Mouse (Mus musculus) urinary bladder, postnatal 14 days (tissue): Measurements from ENCODE around the gene Cxcr5.
A peak's percentile ranks its signal among the peaks of the same experiment; 100 is the strongest.

Experiments used
- DNase-seq: peaks from one replicate; pipeline ENCODE4 v3.0.0; 2021; ENCODE audit warnings: low spot score

Cxcr5 gene

DNA sequence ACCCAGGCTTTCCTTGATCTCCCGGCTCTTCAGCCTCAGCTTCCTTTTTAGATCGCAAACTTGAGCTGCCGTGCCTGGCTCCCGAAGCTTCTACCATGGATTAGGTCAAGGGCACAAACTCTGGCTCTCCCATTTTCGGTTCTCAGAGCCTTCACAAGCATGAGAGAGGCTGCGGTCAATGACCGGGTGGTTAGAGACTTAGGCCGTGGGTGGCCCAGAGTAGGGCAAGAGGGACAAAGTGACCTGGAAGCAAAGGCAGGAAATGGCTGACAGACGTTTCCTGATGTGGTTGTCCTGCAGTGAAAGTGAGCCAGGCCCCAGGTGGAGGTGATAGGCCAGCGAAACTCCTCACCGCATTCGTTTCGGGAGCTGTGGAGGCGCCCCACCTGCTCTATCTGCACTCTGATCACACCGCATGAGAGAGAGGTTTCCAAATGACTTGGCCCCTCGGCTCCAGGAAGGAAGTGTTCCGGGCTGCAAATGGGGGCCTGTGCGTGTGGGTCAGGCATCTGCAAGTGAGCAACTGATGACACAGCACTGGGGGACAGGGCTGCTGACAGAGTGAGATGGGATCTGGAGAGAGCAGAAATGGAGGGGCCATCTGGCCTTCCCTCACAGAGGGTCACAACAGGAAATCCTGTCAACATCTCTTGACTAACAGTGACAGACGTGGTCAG lies 23.9 kb downstream of the Cxcr5 start:
- DNase-seq = no peak

- DNase-seq = no peak
These were observed 28.6 kb downstream of the Cxcr5 start for GRCm38 (mm10) chr9:44532991-44533580.

GRCm38 (mm10) chr9:44528340-44528739 lies 33.3 kb downstream of the Cxcr5 start:
- DNase-seq = no peak

DNA sequence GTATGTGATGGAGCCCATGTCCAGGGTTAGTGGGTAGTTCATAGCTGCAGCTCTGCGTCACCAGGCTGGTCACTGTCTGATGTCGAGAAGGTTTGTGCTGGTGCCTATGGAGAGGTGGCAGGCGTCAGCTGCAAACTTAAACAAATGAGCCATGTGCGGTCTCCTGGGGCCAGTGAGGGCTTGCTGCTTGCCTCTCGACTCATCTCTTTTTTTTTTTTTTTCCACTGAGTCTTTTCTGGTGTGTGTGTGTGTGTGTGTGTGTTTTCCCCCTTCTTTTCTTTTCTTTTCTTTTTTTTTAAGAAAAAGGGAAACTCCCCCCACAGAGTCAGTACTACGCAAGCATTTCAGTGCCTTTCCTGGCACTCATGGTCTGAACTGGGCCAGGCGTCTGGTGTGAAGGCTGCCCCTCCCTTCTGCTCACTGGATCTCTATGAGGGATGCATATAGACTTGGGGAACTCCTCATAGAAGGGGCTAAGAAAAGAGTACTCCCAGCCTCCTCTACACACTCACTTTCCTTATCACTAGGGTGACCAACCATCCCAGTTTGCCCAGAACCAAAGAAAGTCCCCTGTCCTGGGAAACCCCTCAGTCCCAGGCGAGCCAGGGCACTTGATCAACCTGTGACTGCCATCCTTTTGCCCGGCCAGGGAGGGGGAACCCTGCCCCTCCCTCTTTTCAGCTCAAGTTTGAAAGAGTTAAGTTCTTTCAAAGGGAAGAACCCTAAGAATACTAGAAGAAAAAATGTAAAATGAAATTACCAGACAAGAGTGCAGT lies 35.2 kb downstream of the Cxcr5 start:
- no peak for DNase-seq

GRCm38 (mm10) chr9:44525589-44525988 lies 36.1 kb downstream of the Cxcr5 start:
- no peak for DNase-seq

DNA sequence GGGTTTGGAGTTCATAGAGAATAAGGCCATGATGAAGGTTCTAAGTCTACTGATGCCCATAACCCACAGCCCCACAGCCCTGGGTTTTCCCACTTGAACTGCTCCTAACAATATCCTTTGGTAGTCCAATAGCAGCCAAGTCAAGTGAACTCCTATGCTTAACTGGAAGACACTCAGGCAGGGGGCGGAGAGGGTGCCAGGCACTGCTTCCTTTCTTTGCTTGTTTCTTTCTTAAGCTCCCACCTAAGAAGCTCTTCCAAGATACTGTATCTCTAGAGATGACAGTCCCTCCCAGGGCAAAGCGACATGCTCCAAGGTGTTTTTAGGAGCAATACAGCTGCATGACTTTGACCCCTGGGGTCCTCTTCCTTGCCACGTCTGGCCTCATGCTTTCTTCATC lies 36.7 kb downstream of the Cxcr5 start:
- no peak for DNase-seq

DNA sequence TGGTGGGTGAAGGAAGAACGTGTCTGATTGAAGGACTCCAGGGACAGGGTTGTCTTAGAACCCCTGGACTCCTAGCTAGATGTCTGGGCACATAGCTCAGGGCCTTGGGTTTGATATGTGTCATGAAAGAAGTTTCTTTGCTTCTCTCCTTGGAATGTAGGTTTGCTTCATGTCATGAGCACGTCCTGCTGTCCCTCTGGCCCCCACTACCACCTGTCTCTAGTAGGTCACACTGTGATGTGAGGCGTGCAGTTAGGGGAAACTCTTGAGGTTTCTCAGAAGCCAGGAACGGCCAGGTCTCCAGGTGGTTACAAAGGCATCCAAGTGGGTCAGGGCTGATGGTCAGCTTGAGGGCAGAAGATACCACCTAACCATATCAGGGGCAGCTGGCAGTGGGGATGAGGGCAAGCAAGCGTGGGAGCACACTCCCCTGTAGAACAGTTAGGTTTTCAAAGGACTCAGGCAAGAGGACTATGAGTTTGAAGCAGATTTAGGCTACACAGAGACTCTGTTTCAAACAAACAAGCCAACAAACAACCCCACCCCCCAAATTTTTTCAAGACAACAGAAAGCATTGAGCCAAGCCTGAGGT lies 37.3 kb downstream of the Cxcr5 start:
- DNase-seq = no peak

DNA sequence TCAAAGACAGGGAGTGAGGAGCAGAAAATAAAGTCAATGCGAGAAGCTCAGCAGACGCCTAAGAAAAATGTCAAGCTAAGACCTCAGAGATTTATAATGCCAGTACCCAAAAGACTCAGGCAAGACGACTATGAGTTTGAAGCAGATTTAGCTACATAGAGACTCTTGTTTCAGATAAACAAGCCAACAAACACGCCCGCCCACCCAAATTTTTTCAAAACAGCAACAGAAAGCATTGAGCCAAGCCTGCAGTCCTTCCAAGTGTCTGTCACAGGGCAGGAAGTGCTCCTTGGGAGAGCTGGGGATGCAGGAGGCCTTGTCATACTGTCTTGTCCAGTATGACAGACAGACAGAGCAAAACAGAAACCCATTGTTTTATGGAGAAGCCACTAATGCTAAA lies 38.0 kb downstream of the Cxcr5 start:
- no peak for DNase-seq

DNA sequence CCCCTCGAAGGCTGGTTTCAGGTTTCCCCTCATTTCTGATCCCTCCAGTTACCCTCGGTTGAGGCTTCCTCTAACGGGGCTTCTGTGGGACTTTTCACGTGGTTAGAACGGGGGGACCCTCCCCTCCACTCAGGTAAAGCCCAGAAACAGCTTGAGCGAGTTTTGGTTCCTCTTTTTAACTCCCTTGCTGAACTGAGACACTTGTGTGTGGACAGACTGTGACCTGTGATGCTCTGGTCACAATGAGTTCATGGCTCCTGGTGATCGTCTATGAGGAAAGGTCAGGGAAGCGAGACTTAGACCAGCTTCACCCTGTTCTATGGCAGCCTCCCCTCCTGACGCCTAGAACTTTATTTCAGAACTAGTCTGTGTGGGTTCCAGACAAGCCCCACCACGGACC lies 39.8 kb downstream of the Cxcr5 start:
- no peak for DNase-seq

DNA sequence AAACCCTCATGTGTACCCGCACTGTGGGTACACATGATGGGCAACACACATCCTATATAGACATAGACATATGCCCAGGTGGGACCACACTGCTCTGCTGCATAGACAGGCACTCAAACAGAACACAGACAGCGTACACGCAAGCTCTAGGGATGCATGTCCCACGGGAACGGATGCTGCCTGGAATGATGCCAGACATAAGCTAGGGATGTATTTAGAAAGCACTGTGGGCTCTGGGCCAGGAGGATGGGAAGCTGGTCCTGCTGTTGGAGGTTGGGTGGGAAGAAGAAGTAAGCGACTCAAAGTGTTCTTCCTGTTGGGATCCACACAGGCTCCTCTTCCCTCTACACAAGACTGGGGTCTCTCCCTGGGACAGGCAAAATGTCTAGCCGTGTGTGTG lies 43.6 kb downstream of the Cxcr5 start:
- DNase-seq = no peak

GRCm38 (mm10) chr9:44517368-44517767 lies 44.3 kb downstream of the Cxcr5 start:
- no peak for DNase-seq

GRCm38 (mm10) chr9:44515891-44516290 lies 45.8 kb downstream of the Cxcr5 start:
- DNase-seq = no peak

DNA sequence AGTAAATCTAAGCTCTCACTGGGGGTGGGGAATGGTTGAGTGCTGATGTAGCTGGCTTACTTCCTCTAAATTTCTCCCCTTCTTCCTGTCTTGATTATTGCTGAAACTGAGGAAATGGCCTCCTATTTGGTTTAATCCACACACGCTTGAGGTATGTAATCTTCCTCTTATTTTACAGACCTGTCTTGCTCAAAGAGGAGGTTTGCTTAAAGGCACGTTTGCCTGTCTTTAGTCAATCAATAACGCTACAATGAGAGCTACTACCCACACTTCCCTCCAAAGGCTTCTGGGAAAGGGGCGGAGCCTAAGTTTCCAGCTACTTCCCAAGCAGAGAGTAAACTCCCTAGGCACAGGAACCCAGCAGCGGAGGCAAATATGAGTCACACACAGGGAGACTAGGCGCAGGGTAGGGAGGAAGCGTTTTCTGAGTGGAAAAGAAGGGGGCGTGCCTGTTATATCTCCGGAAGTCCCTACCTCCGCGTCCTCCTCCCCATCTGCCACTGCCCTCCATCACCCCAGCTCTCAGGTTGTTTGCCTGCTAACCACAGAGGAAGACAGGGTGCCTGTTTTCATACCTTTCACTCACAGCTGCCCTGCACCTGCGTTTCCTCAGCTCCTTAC lies 46.4 kb downstream of the Cxcr5 start:
- DNase-seq = peak; percentile 73

DNA sequence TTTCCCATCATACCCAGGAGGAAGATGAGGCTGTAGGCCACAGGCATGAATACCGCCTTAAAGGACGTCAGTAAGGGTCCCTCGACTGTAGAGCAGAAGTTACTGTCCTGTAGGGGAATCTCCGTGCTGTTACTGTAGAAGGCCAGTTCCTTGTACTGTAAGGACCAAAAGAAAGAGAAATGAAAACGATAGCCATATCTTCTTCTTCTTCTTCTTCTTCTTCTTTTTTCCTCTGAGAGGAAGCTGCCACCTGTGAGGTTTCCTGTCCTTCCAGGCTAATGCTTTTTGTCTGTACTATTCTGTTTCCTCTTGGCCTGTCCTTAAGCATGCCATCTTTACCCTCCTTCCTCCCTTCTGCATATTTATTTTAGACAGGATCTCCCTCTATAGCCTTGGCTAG lies 47.5 kb downstream of the Cxcr5 start:
- no peak for DNase-seq

DNA sequence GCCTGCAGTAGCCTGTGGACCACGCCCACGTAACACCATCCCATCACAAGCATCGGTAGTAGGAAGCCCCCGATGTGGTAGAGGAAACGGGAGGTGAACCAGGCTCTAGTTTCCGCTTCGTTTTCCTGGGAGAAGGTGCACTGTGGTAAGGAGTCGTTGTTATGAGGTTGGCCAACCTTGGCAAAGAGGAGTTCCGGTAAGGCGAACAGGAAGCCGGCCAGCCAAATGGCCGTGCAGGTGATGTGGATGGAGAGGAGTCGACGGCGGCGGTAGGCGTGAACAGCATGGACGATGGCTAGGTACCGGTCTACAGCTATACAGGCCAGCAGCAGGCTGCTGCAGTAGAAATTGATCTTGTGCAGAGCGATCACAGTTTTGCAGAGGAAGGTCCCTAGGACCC lies 48.1 kb downstream of the Cxcr5 start:
- DNase-seq = no peak

GRCm38 (mm10) chr9:44513121-44513520 lies 48.6 kb downstream of the Cxcr5 start:
- DNase-seq = no peak

- no peak for DNase-seq
These were observed 49.0 kb downstream of the Cxcr5 start for GRCm38 (mm10) chr9:44512717-44513003.

DNA sequence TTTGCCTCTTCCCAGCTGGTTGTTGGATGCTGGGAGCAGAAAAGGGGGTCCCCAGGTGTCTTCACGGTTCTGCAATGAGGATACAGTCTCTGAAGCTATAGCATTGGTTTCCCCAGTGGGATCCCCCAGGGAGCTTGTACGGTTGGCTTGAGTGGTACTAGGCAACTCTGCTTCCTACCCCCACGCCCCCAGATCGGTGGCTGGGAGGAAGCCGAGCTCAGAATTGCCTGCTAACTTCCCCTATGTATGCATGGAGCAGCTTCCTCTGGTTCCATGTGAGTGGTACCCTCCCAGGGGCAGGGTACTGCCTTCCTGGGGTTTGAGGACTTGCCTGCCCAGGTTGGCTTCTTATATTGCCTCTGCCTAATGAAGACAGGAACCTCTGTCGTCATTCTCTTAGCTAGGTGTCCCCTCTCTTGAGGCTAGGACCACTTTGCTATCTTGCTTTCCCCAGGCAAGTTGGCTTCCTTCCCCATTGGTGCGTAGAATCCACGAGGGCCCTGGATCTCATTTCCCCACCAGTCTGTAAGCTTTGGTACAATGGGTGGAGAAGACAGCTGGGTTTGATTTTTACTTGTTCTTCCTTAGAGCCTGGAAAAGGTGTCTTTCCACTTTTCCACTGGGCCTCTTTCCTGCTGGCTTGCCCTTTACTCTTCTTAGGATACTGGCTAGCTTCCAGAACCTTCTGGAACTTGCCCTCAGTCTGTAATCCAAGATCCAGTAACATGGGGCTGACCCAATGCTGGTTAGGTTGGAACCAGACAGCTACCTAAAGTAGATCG lies 49.6 kb downstream of the Cxcr5 start:
- DNase-seq = no peak

- DNase-seq = no peak
These were observed 50.6 kb downstream of the Cxcr5 start for GRCm38 (mm10) chr9:44510872-44511601.

DNA sequence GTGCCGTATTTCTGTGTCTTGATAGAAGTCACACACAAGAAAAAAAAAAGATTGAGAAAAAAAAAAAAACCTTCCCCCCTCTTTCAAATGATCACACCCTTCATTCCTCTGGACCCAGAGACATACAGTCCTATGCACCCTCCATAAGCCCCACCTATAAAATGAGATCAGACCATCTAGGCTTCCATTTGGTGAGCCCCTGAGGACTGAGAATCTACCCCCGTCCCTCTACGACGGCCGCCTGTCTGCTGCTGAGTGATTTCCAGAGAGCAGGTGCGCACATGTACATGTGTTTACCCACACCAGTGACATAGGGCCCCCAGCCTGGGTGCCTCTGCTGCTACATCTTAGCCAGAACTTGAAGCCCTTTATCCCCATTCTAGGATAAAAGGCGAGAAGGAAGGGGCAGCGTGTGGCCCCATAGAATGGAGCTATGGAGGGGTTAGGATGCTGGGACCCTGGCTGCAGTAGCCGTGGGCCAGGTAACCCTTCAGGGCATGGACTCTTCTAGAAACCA lies 51.3 kb downstream of the Cxcr5 start:
- no peak for DNase-seq
